Mouse (Mus musculus) lung, adult 2 months (tissue): ENCODE data around the gene Card19.

ENCODE experiments used
- CTCF ChIP-seq: fragments of 200-500 bp; IDR thresholded peaks from 2 replicates; pipeline ENCODE4 v1.5.1; 2011; ENCODE audit warnings: mild to moderate bottlenecking, low read length, control low read depth; ENCODE audit not compliant: insufficient read depth
- POLR2A ChIP-seq: fragments of 200-500 bp; IDR thresholded peaks from 2 replicates; pipeline ENCODE4 v1.6.1; 2011; ENCODE audit warnings: low read depth, mild to moderate bottlenecking, control low read depth, low read length, borderline replicate concordance; ENCODE audit errors: extremely low read depth

GRCm38 (mm10) chr13:49195651-49196050 is 20.2 kb downstream of the Card19 start:
- TF ChIP-seq POLR2A (no peak), CTCF (no peak)
